In the genomic region with DNA sequence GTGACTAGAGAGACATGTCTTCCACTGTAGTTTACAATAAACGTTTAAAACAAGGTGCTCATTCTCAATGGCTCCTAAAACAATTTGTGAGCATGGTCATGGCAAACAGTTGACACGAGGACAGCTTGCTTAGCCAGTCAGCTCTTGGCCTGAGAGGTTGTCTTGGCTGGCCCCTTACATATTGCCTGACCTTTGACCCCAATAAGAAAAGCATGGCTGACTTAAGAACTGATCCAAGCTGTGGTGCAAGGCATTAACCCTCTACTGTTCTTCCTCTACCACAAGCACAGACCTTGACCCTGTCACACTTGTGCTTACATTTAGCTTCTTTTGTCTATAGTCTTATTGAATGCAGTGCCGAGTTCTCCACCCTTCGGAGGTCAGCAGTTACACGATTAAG, we compare ENCODE assay signal across 8 mouse cellular contexts. TPM values are rescaled to one million over a fixed set of nuclear protein-coding genes. Genes with fewer than 3 reads are reported as not detected.
DNase-seq lines count a peak whose midpoint lies in the region; ATAC-seq lines count a peak whose summit lies in the region.

No protein-coding gene starts in this region.

- H3K27ac ChIP-seq in heart, embryonic 11.5 days (ENCODE audit: low read depth, low read length) = peak overlapping the region; percentile 91; the same call in 1 of the 2 replicates
- H3K27ac ChIP-seq in forebrain, embryonic 15.5 days (replicated peaks) = peak overlapping the region; percentile 93
- peak overlapping the region; percentile 83 for H3K27ac ChIP-seq in midbrain, embryonic 10.5 days (replicated peaks)

- H3K4me3 ChIP-seq in heart, embryonic 11.5 days (ENCODE audit: low read depth, low read length) = no peak overlapping the region
- no peak overlapping the region for H3K4me3 ChIP-seq in forebrain, embryonic 15.5 days
- no peak overlapping the region for H3K4me3 ChIP-seq in midbrain, embryonic 10.5 days

- 73% methylated on average over 5 of the region's 5 CpGs for WGBS in heart, embryonic 11.5 days (ENCODE audit: insufficient replicate concordance)
- WGBS in forebrain, embryonic 15.5 days = 56% methylated on average over 5 of the region's 5 CpGs
- WGBS in midbrain, embryonic 10.5 days = 46% methylated on average over 5 of the region's 5 CpGs

- no peaks in the 10 kb centered on the region for H3K36me3 ChIP-seq in heart, embryonic 11.5 days (ENCODE audit: control insufficient read depth, insufficient read depth, low read length)
- H3K36me3 ChIP-seq in forebrain, embryonic 15.5 days = no peaks in the 10 kb centered on the region
- H3K36me3 ChIP-seq in midbrain, embryonic 10.5 days = peaks cover 16% of the 10 kb centered on the region

- H3K4me1 ChIP-seq in heart, embryonic 11.5 days (ENCODE audit: control insufficient read depth, insufficient read depth, low read length) = peaks cover 41% of the 10 kb centered on the region
- H3K4me1 ChIP-seq in forebrain, embryonic 15.5 days = peaks cover 36% of the 10 kb centered on the region
- peaks cover 43% of the 10 kb centered on the region for H3K4me1 ChIP-seq in midbrain, embryonic 10.5 days

- H3K27me3 ChIP-seq in heart, embryonic 11.5 days (ENCODE audit: control insufficient read depth, insufficient read depth, low read length) = no peaks in the 10 kb centered on the region
- H3K27me3 ChIP-seq in forebrain, embryonic 15.5 days = no peaks in the 10 kb centered on the region
- peaks cover 15% of the 10 kb centered on the region; the same call in 1 of the 2 replicates for H3K27me3 ChIP-seq in midbrain, embryonic 10.5 days (ENCODE audit: low read depth, poor library complexity, severe bottlenecking)

- no peak for DNase-seq in heart, postnatal 4 days
- peak; percentile 72 for DNase-seq in adipocyte (ENCODE audit: low spot score)
- no peak for DNase-seq in midbrain, embryonic 10.5 days (ENCODE audit: low spot score)
- no peak for DNase-seq in frontal cortex, postnatal 25 days (ENCODE audit: low spot score in 2 of 2)
- DNase-seq in cerebellum, adult 8-10 months = no peak
- no peak for DNase-seq in gastrocnemius, adult 18-20 months (ENCODE audit: low spot score)

- H3K9me3 ChIP-seq in heart, embryonic 11.5 days (replicated peaks; ENCODE audit: control insufficient read depth, low read length) = no peaks in the 10 kb centered on the region
- no peaks in the 10 kb centered on the region for H3K9me3 ChIP-seq in forebrain, embryonic 15.5 days
- peaks cover 2% of the 10 kb centered on the region; the same call in 1 of the 2 replicates for H3K9me3 ChIP-seq in midbrain, embryonic 10.5 days (replicated peaks)

- no peak for ATAC-seq in heart, embryonic 11.5 days (replicated peaks; ENCODE audit: insufficient number of reproducible peaks, low FRiP score, low TSS enrichment)
- ATAC-seq in forebrain, embryonic 15.5 days (replicated peaks) = no peak

- H3K9ac ChIP-seq in heart, embryonic 11.5 days (ENCODE audit: low read depth, low read length) = no peak overlapping the region
- no peak overlapping the region for H3K9ac ChIP-seq in forebrain, embryonic 15.5 days (replicated peaks)

- no peak overlapping the region for H3K4me2 ChIP-seq in heart, embryonic 11.5 days
- H3K4me2 ChIP-seq in forebrain, embryonic 15.5 days (replicated peaks) = no peak overlapping the region

RNA-seq across cellular contexts. Expression of a gene that starts 48.0 kb away (rescaled TPM):
- polyA plus RNA-seq in heart, embryonic 11.5 days (2014; fragmentation: Nextera tagmentation; extraction: Ambion mirVana) = 11.6 and 12.9 TPM in 2 replicates
- total RNA-seq in heart, postnatal 4 days (2021) = 1 to 10 TPM; 7.1 to 7.3 TPM
- polyA plus RNA-seq in forebrain, embryonic 15.5 days (2015; fragmentation: Nextera tagmentation; extraction: Ambion mirVana) = 4.5 and 5.0 TPM in 2 replicates
- polyA plus RNA-seq in midbrain, embryonic 10.5 days (2016; fragmentation: Nextera tagmentation; extraction: Ambion mirVana) = 5.5 and 9.5 TPM in 2 replicates
- 1 to 10 TPM; 2.5 to 3.9 TPM for total RNA-seq in gastrocnemius, adult 18-20 months (2021)
